Mouse (Mus musculus) heart, postnatal 0 days (tissue): Measurements from ENCODE around the gene Padi3.

Experiments
- CTCF ChIP-seq: IDR thresholded peaks from 2 replicates; pipeline ENCODE4 v1.5.1; 2016; ENCODE audit warnings: antibody characterized with exemption, control low read depth, low read depth
- EP300 ChIP-seq: IDR thresholded peaks from 2 replicates; pipeline ENCODE4 v1.6.1; 2016; ENCODE audit warnings: antibody characterized with exemption, low read depth

DNA sequence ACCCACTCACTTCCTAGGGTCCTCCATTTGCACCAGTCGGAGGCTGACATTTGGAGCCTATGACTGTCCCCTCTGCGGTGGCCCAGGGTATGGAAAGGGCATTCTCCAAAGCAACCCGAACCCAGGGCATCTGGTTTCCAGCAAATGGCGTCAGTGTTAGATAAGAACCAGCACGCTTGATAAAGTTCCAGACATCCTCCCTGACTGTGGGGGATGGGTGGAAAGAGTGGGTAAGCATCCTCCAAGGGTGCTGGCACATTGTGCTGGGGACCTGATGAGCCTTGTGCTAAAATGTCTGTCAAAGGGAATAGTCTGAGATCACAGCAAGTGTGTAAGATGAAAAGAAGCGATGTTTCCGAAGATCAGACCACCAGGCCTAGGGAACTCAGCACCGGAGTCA is 1.7 kb upstream of the Padi3 start:
- TF ChIP-seq CTCF (no peak), EP300 (no peak)
